Mouse (Mus musculus): ENCODE measurements around the gene Rb1. TPM values are rescaled to one million over a fixed set of nuclear protein-coding genes. Genes with fewer than 3 reads are reported as not detected.

The Rb1 gene
- polyA plus RNA-seq, 2 experiments: 15.6 to 29.6 TPM

GRCm38 (mm10) chr14:73366278-73366677 lies 40.7 kb upstream of the Rb1 start:
- Histone ChIP-seq H3K9ac (ENCODE audit: low read depth, low read length, severe bottlenecking) (no peak overlapping the region), H3K9me3 (ENCODE audit: control insufficient read depth, low read length) (no peaks in the 10 kb centered on the region), H3K4me3 (replicated peaks; ENCODE audit: low read length) (no peak overlapping the region), H3K4me2 (replicated peaks; ENCODE audit: low read depth, low read length, severe bottlenecking) (no peak overlapping the region), H3K27ac (replicated peaks; ENCODE audit: low read depth, low read length) (no peak overlapping the region), H3K4me1 (ENCODE audit: control insufficient read depth, insufficient read depth, low read length) (no peaks in the 10 kb centered on the region), H3K36me3 (ENCODE audit: control insufficient read depth, insufficient read depth, low read length) (peaks cover 87% of the 10 kb centered on the region), H3K27me3 (ENCODE audit: control insufficient read depth, insufficient read depth, low read length) (no peaks in the 10 kb centered on the region)
- WGBS: 86% methylated on average over 11 of the region's 11 CpGs
- DNase-seq (ENCODE audit: low spot score): no peak
- ATAC-seq (ENCODE audit: low FRiP score, low read depth): no peak
- no peak for TF ChIP-seq POLR2A (IDR thresholded peaks at IDR 0.05; ENCODE audit: borderline replicate concordance, extremely low read depth, insufficient read depth, insufficient read length)

GRCm38 (mm10) chr14:73363782-73364181 lies 38.2 kb upstream of the Rb1 start:
- H3K9ac ChIP-seq (ENCODE audit: low read depth, low read length, severe bottlenecking): no peak overlapping the region
- H3K4me1 ChIP-seq (ENCODE audit: control insufficient read depth, insufficient read depth, low read length): no peaks in the 10 kb centered on the region
- 95% methylated on average over 11 of the region's 11 CpGs for WGBS
- no peak for ATAC-seq (ENCODE audit: low FRiP score, low read depth)
- no peaks in the 10 kb centered on the region for H3K9me3 ChIP-seq (ENCODE audit: control insufficient read depth, low read length)
- H3K27me3 ChIP-seq (ENCODE audit: control insufficient read depth, insufficient read depth, low read length): no peaks in the 10 kb centered on the region
- H3K36me3 ChIP-seq (ENCODE audit: control insufficient read depth, insufficient read depth, low read length): peaks cover 97% of the 10 kb centered on the region
- no peak overlapping the region for H3K27ac ChIP-seq (replicated peaks; ENCODE audit: low read depth, low read length)
- no peak overlapping the region for H3K4me2 ChIP-seq (replicated peaks; ENCODE audit: low read depth, low read length, severe bottlenecking)
- no peak overlapping the region for H3K4me3 ChIP-seq (replicated peaks; ENCODE audit: low read length)
- DNase-seq (ENCODE audit: low spot score): no peak
- no peak for TF ChIP-seq POLR2A (IDR thresholded peaks at IDR 0.05; ENCODE audit: borderline replicate concordance, extremely low read depth, insufficient read depth, insufficient read length)

GRCm38 (mm10) chr14:73354700-73355099 lies 29.1 kb upstream of the Rb1 start:
- Histone ChIP-seq H3K9me3 (ENCODE audit: control insufficient read depth, low read length) (no peaks in the 10 kb centered on the region), H3K4me2 (replicated peaks; ENCODE audit: low read depth, low read length, severe bottlenecking) (no peak overlapping the region), H3K4me1 (ENCODE audit: control insufficient read depth, insufficient read depth, low read length) (no peaks in the 10 kb centered on the region), H3K9ac (ENCODE audit: low read depth, low read length, severe bottlenecking) (no peak overlapping the region), H3K27ac (replicated peaks; ENCODE audit: low read depth, low read length) (no peak overlapping the region), H3K4me3 (replicated peaks; ENCODE audit: low read length) (no peak overlapping the region), H3K27me3 (ENCODE audit: control insufficient read depth, insufficient read depth, low read length) (no peaks in the 10 kb centered on the region), H3K36me3 (ENCODE audit: control insufficient read depth, insufficient read depth, low read length) (peaks cover 50% of the 10 kb centered on the region)
- WGBS: 92% methylated on average over 8 of the region's 8 CpGs
- ATAC-seq (ENCODE audit: low FRiP score, low read depth) (no peak), DNase-seq (ENCODE audit: low spot score) (no peak)
- no peak for TF ChIP-seq POLR2A (IDR thresholded peaks at IDR 0.05; ENCODE audit: borderline replicate concordance, extremely low read depth, insufficient read depth, insufficient read length)

- WGBS: 96% methylated on average over 5 of the region's 5 CpGs
- H3K9me3 ChIP-seq (ENCODE audit: control insufficient read depth, low read length): no peaks in the 10 kb centered on the region
- ATAC-seq (ENCODE audit: low FRiP score, low read depth) (no peak), DNase-seq (ENCODE audit: low spot score) (no peak)
- H3K4me3 ChIP-seq (replicated peaks; ENCODE audit: low read length): no peak overlapping the region
- H3K4me1 ChIP-seq (ENCODE audit: control insufficient read depth, insufficient read depth, low read length): no peaks in the 10 kb centered on the region
- H3K27me3 ChIP-seq (ENCODE audit: control insufficient read depth, insufficient read depth, low read length): no peaks in the 10 kb centered on the region
- no peak overlapping the region for H3K9ac ChIP-seq (ENCODE audit: low read depth, low read length, severe bottlenecking)
- H3K4me2 ChIP-seq (replicated peaks; ENCODE audit: low read depth, low read length, severe bottlenecking): no peak overlapping the region
- peaks cover 18% of the 10 kb centered on the region; the same call in 1 of the 2 replicates for H3K36me3 ChIP-seq (ENCODE audit: control insufficient read depth, insufficient read depth, low read length)
- no peak overlapping the region for H3K27ac ChIP-seq (replicated peaks; ENCODE audit: low read depth, low read length)
- no peak for TF ChIP-seq POLR2A (IDR thresholded peaks at IDR 0.05; ENCODE audit: borderline replicate concordance, extremely low read depth, insufficient read depth, insufficient read length)
These were observed 25.5 kb upstream of the Rb1 start for GRCm38 (mm10) chr14:73351118-73351517.

GRCm38 (mm10) chr14:73350029-73350428 lies 24.4 kb upstream of the Rb1 start:
- no peak for ATAC-seq (ENCODE audit: low FRiP score, low read depth)
- no peak overlapping the region for H3K9ac ChIP-seq (ENCODE audit: low read depth, low read length, severe bottlenecking)
- DNase-seq (ENCODE audit: low spot score): no peak
- TF ChIP-seq POLR2A (IDR thresholded peaks at IDR 0.05; ENCODE audit: borderline replicate concordance, extremely low read depth, insufficient read depth, insufficient read length): no peak
- 0 out of 2 replicates have a peak, but pooled peaks cover 7% of the 10 kb centered on the region for H3K36me3 ChIP-seq (ENCODE audit: control insufficient read depth, insufficient read depth, low read length)
- H3K27ac ChIP-seq (replicated peaks; ENCODE audit: low read depth, low read length): no peak overlapping the region
- no peaks in the 10 kb centered on the region for H3K4me1 ChIP-seq (ENCODE audit: control insufficient read depth, insufficient read depth, low read length)
- H3K9me3 ChIP-seq (ENCODE audit: control insufficient read depth, low read length): no peaks in the 10 kb centered on the region
- WGBS: 75% methylated on average over 1 of the region's 1 CpGs
- H3K27me3 ChIP-seq (ENCODE audit: control insufficient read depth, insufficient read depth, low read length): no peaks in the 10 kb centered on the region
- no peak overlapping the region for H3K4me2 ChIP-seq (replicated peaks; ENCODE audit: low read depth, low read length, severe bottlenecking)
- no peak overlapping the region for H3K4me3 ChIP-seq (replicated peaks; ENCODE audit: low read length)

Data from limb, embryonic 14.5 days (tissue).